Mouse (Mus musculus) mature B cell (primary cell): ENCODE measurements around the gene Gm21887.
"Not testable (repeated sequence)": the region's sequence is repeated elsewhere in the genome, so short reads cannot be mapped to it uniquely, and the experiment has no call there.

Source experiments
- in situ Hi-C: fragments of 300-500 bp; cut with MboI; formaldehyde crosslinking; loops from 2 replicates; pipeline ENCODE4 v1.14.3; 2019

Gm21887 gene

GRCm38 (mm10) chrX:169983401-169984165 is 25.9 kb upstream of the Gm21887 start:
- in situ Hi-C loops: not testable (repeated sequence)

GRCm38 (mm10) chrX:169984331-169984730 is 25.1 kb upstream of the Gm21887 start:
- in situ Hi-C loops: not testable (repeated sequence)

GRCm38 (mm10) chrX:169984853-169985252 is 24.6 kb upstream of the Gm21887 start:
- in situ Hi-C loops: not testable (repeated sequence)

GRCm38 (mm10) chrX:169985796-169986195 is 23.7 kb upstream of the Gm21887 start:
- in situ Hi-C loops: not testable (repeated sequence)

- in situ Hi-C loops: not testable (repeated sequence)
Observed at GRCm38 (mm10) chrX:169986519-169987367, 22.7 kb upstream of the Gm21887 start.

- in situ Hi-C loops: not testable (repeated sequence)
Observed at GRCm38 (mm10) chrX:169987368-169987837, 22.1 kb upstream of the Gm21887 start.

- in situ Hi-C loops: not testable (repeated sequence)
Observed at GRCm38 (mm10) chrX:169988571-169989218, 20.8 kb upstream of the Gm21887 start.

GRCm38 (mm10) chrX:169989219-169989595 is 20.3 kb upstream of the Gm21887 start:
- in situ Hi-C loops: not testable (repeated sequence)

- in situ Hi-C loops: not testable (repeated sequence)
Observed at GRCm38 (mm10) chrX:169989691-169990631, 19.5 kb upstream of the Gm21887 start.

GRCm38 (mm10) chrX:169991128-169991873 is 18.2 kb upstream of the Gm21887 start:
- in situ Hi-C loops: not testable (repeated sequence)

- in situ Hi-C loops: not testable (repeated sequence)
Observed at GRCm38 (mm10) chrX:169992086-169992930, 17.2 kb upstream of the Gm21887 start.

- in situ Hi-C loops: not testable (repeated sequence)
Observed at GRCm38 (mm10) chrX:169992951-169993547, 16.4 kb upstream of the Gm21887 start.

GRCm38 (mm10) chrX:169994011-169994865 is 15.2 kb upstream of the Gm21887 start:
- in situ Hi-C loops: not testable (repeated sequence)

- in situ Hi-C loops: not testable (repeated sequence)
Observed at GRCm38 (mm10) chrX:169994866-169995711, 14.4 kb upstream of the Gm21887 start.

GRCm38 (mm10) chrX:169995909-169996521 is 13.4 kb upstream of the Gm21887 start:
- in situ Hi-C loops: not testable (repeated sequence)

- in situ Hi-C loops: not testable (repeated sequence)
Observed at GRCm38 (mm10) chrX:169996926-169997325, 12.5 kb upstream of the Gm21887 start.

GRCm38 (mm10) chrX:169997456-169997853 is 12.0 kb upstream of the Gm21887 start:
- in situ Hi-C loops: not testable (repeated sequence)
